Mouse (Mus musculus): ENCODE results near the gene 2310061N02Rik.

- TF ChIP-seq CTCF (IDR thresholded peaks at IDR 0.05; ENCODE audit: low read depth): no peak
- no peak for TF ChIP-seq EP300 (IDR thresholded peaks at IDR 0.05; ENCODE audit: low read depth)
Observed at GRCm38 (mm10) chr16:88735391-88735790, 27.6 kb upstream of the 2310061N02Rik start.
